Mouse (Mus musculus): ENCODE results near the gene Opn5.
A peak's percentile ranks its signal among the peaks of the same experiment; 100 is the strongest.

The Opn5 gene

DNA sequence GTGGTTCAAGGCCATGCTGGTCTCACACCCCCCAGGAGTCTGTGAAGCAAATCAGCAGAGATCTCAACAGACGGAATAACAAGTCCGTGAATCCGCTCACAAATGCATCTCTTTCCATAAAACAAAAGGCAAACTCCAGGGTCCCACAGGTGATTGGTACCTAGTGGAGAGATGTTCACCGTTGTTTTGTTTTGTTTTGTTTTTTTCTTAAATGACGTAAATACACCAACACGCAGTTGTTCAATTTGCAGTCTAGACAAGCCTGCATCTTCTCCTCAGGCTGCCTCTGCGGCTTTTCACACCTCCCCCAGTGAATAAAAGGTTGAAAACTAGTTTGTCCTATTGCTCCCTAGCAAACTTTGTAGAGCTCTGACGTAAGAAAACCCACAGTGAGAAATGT lies at the start of gene Opn5:
Opn5 (minus strand) TSS at position 101 of the 400 bp plus-strand sequence.
- no peaks in the 10 kb centered on the region for H3K9me3 ChIP-seq (ENCODE audit: low read length)
- H3K4me3 ChIP-seq (replicated peaks; ENCODE audit: low read length): no peak within 1 kb of the TSS
- no peaks in the 10 kb centered on the region for H3K36me3 ChIP-seq (ENCODE audit: insufficient read depth, low read length)
- 0 out of 2 replicates have a peak, but pooled peaks cover 6% of the 10 kb centered on the region for H3K4me1 ChIP-seq (replicated peaks; ENCODE audit: low read depth, low read length)
- TF ChIP-seq NANOG (IDR thresholded peaks at IDR 0.05; ENCODE audit: borderline replicate concordance, low read length) (no peak), CTCF (conservative IDR thresholded peaks at IDR 0.05; ENCODE audit: low read length) (no peak), POU5F1 (IDR thresholded peaks at IDR 0.05; ENCODE audit: borderline replicate concordance, low read length) (no peak)
- H3K27me3 ChIP-seq (ENCODE audit: insufficient read depth, low read length): no peaks in the 10 kb centered on the region

DNA sequence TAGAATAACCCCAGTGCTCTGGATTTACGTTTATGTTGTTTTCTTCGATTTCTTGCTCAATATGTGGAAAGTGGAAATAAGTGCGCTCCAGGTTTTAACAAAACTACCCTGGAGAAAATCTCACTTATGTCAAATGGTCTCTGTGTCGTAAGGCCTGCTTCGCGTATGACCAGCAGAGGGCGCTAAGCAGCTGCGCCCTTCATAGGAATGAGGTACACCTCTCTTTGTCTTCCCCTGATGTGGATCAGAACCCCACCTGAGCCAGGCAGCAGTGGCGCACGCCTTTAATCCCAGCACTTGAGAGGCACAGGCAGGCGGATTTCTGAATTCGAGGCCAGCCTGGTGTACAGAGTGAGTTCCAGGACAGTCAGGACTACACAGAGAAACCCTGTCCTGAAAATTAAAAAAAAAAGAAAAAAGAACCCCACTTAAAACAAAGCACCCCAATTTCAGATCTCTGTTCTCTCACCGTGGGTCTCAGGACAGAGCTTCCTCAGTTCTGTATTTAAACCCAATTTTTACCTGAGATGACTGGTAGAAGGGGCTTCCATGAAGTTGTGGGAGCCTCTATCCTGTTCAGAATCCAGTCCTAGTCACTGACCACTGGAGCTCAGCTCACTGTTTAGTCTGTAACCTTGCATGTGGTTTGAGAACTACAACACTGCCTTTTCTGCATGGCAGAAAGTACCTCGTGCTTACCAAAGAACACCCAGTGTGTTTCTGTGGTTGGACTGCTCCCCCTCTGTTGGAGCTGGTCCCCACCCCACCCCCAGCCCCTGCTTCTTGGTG lies 47.6 kb upstream of the Opn5 start:
- H3K36me3 ChIP-seq (ENCODE audit: insufficient read depth, low read length): no peaks in the 10 kb centered on the region
- TF ChIP-seq CTCF (conservative IDR thresholded peaks at IDR 0.05; ENCODE audit: low read length): peak; percentile 56
- TF ChIP-seq NANOG (IDR thresholded peaks at IDR 0.05; ENCODE audit: borderline replicate concordance, low read length): no peak
- H3K27me3 ChIP-seq (ENCODE audit: insufficient read depth, low read length): no peaks in the 10 kb centered on the region
- no peaks in the 10 kb centered on the region for H3K9me3 ChIP-seq (ENCODE audit: low read length)
- no peaks in the 10 kb centered on the region for H3K4me1 ChIP-seq (replicated peaks; ENCODE audit: low read depth, low read length)
- H3K4me3 ChIP-seq (replicated peaks; ENCODE audit: low read length): no peak overlapping the region

GRCm38 (mm10) chr17:42643416-42643815 lies 32.2 kb upstream of the Opn5 start:
- Histone ChIP-seq H3K4me1 (replicated peaks; ENCODE audit: low read depth, low read length) (no peaks in the 10 kb centered on the region), H3K27me3 (ENCODE audit: insufficient read depth, low read length) (no peaks in the 10 kb centered on the region), H3K36me3 (ENCODE audit: insufficient read depth, low read length) (no peaks in the 10 kb centered on the region), H3K9me3 (ENCODE audit: low read length) (peaks cover 3% of the 10 kb centered on the region; the same call in 1 of the 2 replicates), H3K4me3 (replicated peaks; ENCODE audit: low read length) (no peak overlapping the region)
- TF ChIP-seq CTCF (conservative IDR thresholded peaks at IDR 0.05; ENCODE audit: low read length) (no peak), NANOG (IDR thresholded peaks at IDR 0.05; ENCODE audit: borderline replicate concordance, low read length) (no peak), POU5F1 (IDR thresholded peaks at IDR 0.05; ENCODE audit: borderline replicate concordance, low read length) (no peak)

- TF ChIP-seq CTCF (conservative IDR thresholded peaks at IDR 0.05; ENCODE audit: low read length) (no peak), NANOG (IDR thresholded peaks at IDR 0.05; ENCODE audit: borderline replicate concordance, low read length) (no peak), POU5F1 (IDR thresholded peaks at IDR 0.05; ENCODE audit: borderline replicate concordance, low read length) (no peak)
- Histone ChIP-seq H3K4me1 (replicated peaks; ENCODE audit: low read depth, low read length) (no peaks in the 10 kb centered on the region), H3K36me3 (ENCODE audit: insufficient read depth, low read length) (no peaks in the 10 kb centered on the region), H3K9me3 (ENCODE audit: low read length) (peaks cover 12% of the 10 kb centered on the region; the same call in 1 of the 2 replicates), H3K27me3 (ENCODE audit: insufficient read depth, low read length) (no peaks in the 10 kb centered on the region), H3K4me3 (replicated peaks; ENCODE audit: low read length) (no peak overlapping the region)
Observed at GRCm38 (mm10) chr17:42630206-42630605, 19.0 kb upstream of the Opn5 start.

DNA sequence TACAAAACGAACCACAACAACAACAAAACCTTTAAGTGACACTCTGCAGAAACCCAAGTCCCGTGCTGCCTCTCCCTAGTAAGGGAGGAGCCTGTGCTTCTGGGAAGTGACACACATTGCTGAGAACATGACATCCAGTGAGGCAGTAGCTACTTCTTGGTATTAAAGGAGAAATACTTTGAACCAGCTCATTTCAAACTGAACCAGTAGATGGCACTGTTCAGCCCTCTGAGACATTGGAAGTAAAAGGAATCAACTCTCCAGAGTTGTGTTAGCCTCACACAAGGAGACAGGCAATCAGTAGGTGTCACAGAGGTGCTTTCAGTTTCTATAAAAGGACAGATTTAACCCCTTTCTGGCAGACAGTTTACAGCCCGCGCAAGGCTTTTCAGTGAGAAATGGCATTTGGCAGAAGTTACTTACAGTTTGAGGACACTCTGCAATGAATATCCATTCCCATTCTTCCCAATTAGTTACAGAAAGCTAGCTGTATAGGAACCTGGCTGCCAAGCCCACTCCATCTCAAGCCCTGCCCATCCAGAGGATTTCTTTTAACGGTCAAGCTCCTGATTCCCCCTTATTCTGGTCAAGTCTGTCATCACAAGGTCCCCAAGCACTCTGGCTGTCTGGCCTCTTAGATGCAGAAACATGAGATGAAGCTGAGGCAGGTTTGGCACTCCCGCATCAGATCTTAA lies 2.0 kb upstream of the Opn5 start:
- H3K27me3 ChIP-seq (ENCODE audit: insufficient read depth, low read length): no peaks in the 10 kb centered on the region
- no peak overlapping the region for H3K4me3 ChIP-seq (replicated peaks; ENCODE audit: low read length)
- TF ChIP-seq POU5F1 (IDR thresholded peaks at IDR 0.05; ENCODE audit: borderline replicate concordance, low read length) (no peak), CTCF (conservative IDR thresholded peaks at IDR 0.05; ENCODE audit: low read length) (peak; percentile 64)
- H3K4me1 ChIP-seq (replicated peaks; ENCODE audit: low read depth, low read length): 0 out of 2 replicates have a peak, but pooled peaks cover 2% of the 10 kb centered on the region
- no peaks in the 10 kb centered on the region for H3K36me3 ChIP-seq (ENCODE audit: insufficient read depth, low read length)
- no peaks in the 10 kb centered on the region for H3K9me3 ChIP-seq (ENCODE audit: low read length)

DNA sequence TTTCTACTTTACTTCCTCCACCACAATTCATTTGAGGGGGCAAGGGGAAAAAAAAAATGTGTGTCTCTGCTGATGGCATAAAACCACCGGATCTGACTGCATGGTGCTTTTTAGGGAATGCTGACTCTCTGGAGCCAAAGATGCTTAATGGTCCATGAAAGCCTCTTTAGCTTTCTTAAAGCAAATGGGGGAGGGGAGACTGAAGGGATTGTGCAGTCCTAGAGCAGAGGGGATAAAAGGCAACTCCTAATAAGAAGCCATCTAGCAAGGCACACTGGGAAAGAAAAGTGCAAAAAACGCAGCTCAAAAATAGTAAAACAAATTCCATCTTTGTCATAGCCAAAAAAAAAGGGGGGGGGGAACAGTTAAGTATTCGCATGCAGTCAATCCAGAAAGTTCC lies 2.9 kb downstream of the Opn5 start:
- Histone ChIP-seq H3K4me3 (replicated peaks; ENCODE audit: low read length) (no peak overlapping the region), H3K36me3 (ENCODE audit: insufficient read depth, low read length) (no peaks in the 10 kb centered on the region), H3K4me1 (replicated peaks; ENCODE audit: low read depth, low read length) (0 out of 2 replicates have a peak, but pooled peaks cover 6% of the 10 kb centered on the region), H3K27me3 (ENCODE audit: insufficient read depth, low read length) (no peaks in the 10 kb centered on the region), H3K9me3 (ENCODE audit: low read length) (no peaks in the 10 kb centered on the region)
- TF ChIP-seq POU5F1 (IDR thresholded peaks at IDR 0.05; ENCODE audit: borderline replicate concordance, low read length) (no peak), NANOG (IDR thresholded peaks at IDR 0.05; ENCODE audit: borderline replicate concordance, low read length) (peak; percentile 13; the same call in 1 of the 2 replicates), CTCF (conservative IDR thresholded peaks at IDR 0.05; ENCODE audit: low read length) (no peak)

DNA sequence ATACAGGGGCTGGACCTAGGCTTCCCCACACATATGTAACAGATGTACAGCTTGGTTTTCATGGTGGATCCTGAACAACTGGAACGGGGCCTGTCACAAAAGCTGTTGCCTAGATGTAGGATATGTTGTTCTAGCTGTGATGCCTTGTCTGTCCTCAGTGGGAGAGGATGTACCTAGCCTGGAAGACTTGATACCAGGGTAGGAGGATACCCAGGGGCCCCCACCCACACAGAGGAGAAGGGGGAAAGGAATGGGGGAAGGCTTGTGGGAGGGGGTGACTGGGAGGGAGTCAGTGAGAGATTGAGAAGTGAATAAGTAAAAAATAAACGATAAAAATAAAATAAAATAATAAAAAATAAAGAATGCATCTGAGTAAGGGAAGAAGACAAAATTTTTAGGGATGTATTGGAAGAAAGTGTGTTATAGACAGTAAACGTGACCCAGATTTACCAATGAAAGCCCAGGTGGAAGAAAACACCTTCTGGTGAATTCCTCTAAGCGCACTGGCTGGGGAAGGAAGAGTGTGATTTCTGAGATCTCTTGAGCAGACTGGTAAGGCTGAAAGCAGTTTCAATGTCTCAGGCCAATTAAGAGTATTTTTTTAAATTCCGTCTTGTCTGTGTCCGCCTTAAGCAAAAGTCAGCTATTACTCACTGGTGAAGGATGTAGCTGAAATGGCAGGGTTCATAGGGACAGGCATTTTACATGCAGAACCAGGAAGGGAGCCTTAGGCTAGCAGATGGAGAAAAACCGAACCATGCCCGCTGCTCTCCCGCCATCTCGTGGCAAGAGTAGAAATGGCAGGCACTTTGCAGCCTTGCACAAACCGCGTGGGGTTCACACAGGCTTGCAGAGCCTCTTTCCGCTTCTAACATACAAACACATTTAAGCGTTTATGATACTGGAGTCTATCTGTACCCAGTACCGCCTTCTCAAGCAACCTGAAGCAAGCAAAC lies 8.1 kb downstream of the Opn5 start:
- Histone ChIP-seq H3K9me3 (ENCODE audit: low read length) (no peaks in the 10 kb centered on the region), H3K36me3 (ENCODE audit: insufficient read depth, low read length) (no peaks in the 10 kb centered on the region), H3K4me1 (replicated peaks; ENCODE audit: low read depth, low read length) (0 out of 2 replicates have a peak, but pooled peaks cover 3% of the 10 kb centered on the region), H3K27me3 (ENCODE audit: insufficient read depth, low read length) (no peaks in the 10 kb centered on the region), H3K4me3 (replicated peaks; ENCODE audit: low read length) (no peak overlapping the region)
- TF ChIP-seq POU5F1 (IDR thresholded peaks at IDR 0.05; ENCODE audit: borderline replicate concordance, low read length) (no peak), CTCF (conservative IDR thresholded peaks at IDR 0.05; ENCODE audit: low read length) (peak; percentile 72)

DNA sequence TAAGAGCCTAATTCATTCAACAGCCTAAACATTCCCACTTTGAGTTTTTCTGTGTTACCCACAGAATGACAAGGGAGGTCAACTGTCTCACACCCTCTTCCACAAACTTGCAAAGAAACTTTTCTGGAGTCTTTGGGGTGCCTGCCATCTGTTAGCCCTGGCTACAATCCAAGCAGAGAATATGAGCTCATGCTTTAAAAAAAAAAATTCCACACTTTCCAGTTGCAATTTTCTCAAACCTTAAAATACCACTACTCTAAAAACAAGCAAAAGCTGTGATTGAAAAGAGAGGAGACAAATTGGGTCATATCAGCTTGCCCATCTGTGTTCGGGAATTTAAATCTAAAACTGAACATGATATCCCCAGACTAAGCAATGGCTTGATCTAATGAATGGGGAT lies 24.7 kb downstream of the Opn5 start:
- Histone ChIP-seq H3K27me3 (ENCODE audit: insufficient read depth, low read length) (no peaks in the 10 kb centered on the region), H3K36me3 (ENCODE audit: insufficient read depth, low read length) (no peaks in the 10 kb centered on the region), H3K9me3 (ENCODE audit: low read length) (no peaks in the 10 kb centered on the region), H3K4me1 (replicated peaks; ENCODE audit: low read depth, low read length) (no peaks in the 10 kb centered on the region), H3K4me3 (replicated peaks; ENCODE audit: low read length) (no peak overlapping the region)
- TF ChIP-seq POU5F1 (IDR thresholded peaks at IDR 0.05; ENCODE audit: borderline replicate concordance, low read length) (no peak), CTCF (conservative IDR thresholded peaks at IDR 0.05; ENCODE audit: low read length) (no peak), NANOG (IDR thresholded peaks at IDR 0.05; ENCODE audit: borderline replicate concordance, low read length) (no peak)

Data from E14TG2a.4 (cell line).